Mouse (Mus musculus) C2C12 (cell line): ENCODE data around the gene Pofut2.

Source experiments
- CTCF ChIP-seq: IDR thresholded peaks from one replicate; pipeline ENCODE4 v1.5.1; 2011; ENCODE audit not compliant: control insufficient read depth, insufficient read depth, insufficient read length
- FOSL1 ChIP-seq: IDR thresholded peaks from one replicate; pipeline ENCODE4 v1.8.0; 2011; ENCODE audit warnings: mild to moderate bottlenecking, low read length; ENCODE audit not compliant: poor library complexity, insufficient read depth, severe bottlenecking
- USF1 ChIP-seq: IDR thresholded peaks from one replicate; pipeline ENCODE4 v1.6.1; 2011; ENCODE audit warnings: low read depth, mild to moderate bottlenecking, control low read depth, moderate library complexity

GRCm38 (mm10) chr10:77247707-77248106 lies 11.3 kb upstream of the Pofut2 start:
- no peak for TF ChIP-seq USF1
- no peak for TF ChIP-seq FOSL1
- no peak for TF ChIP-seq CTCF
